Mouse (Mus musculus) forebrain, postnatal 0 days (tissue): ENCODE data around the gene Twsg1. TPM values are rescaled to one million over a fixed set of nuclear protein-coding genes. Genes with fewer than 3 reads are reported as not detected.
A peak's percentile ranks its signal among the peaks of the same experiment; 100 is the strongest.
"Not testable (repeated sequence)": the region's sequence is repeated elsewhere in the genome, so short reads cannot be mapped to it uniquely, and the experiment has no call there.

Experiments used
- ATAC-seq: fragments of 200-750 bp; cut with Nextera tagmentation; 2 replicates; pipeline ENCODE4 v1.8.0; 2017; ENCODE audit warnings: mild to moderate bottlenecking, moderate library complexity
- DNase-seq: peaks from one replicate; pipeline ENCODE4 v3.0.0-alpha.2; 2015
- H3K27ac ChIP-seq: fragments of 300-500 bp; sonication (generic); 2 replicates; pipeline ENCODE4 v1.5.1; 2014; ENCODE audit warnings: low read depth, mild to moderate bottlenecking, antibody characterized with exemption, low read length, moderate library complexity, mixed read lengths
- H3K27me3 ChIP-seq: fragments of 300-500 bp; sonication (generic); 2 replicates; pipeline ENCODE4 v1.6.1; 2014; ENCODE audit warnings: mild to moderate bottlenecking, low read length, mixed read lengths; ENCODE audit not compliant: insufficient read depth
- H3K36me3 ChIP-seq: fragments of 300-500 bp; sonication (generic); 2 replicates; pipeline ENCODE4 v1.6.1; 2014; ENCODE audit warnings: mild to moderate bottlenecking, moderate library complexity; ENCODE audit not compliant: insufficient read depth
- H3K4me1 ChIP-seq: fragments of 300-500 bp; sonication (generic); 2 replicates; pipeline ENCODE4 v1.6.1; 2014; ENCODE audit warnings: antibody characterized with exemption; ENCODE audit not compliant: insufficient read depth
- H3K4me2 ChIP-seq: fragments of 300-500 bp; sonication (generic); 2 replicates; pipeline ENCODE4 v1.6.1; 2014; ENCODE audit warnings: low read depth, mild to moderate bottlenecking, moderate library complexity
- H3K4me3 ChIP-seq: fragments of 300-500 bp; sonication (generic); 2 replicates; pipeline ENCODE4 v1.5.1; 2014; ENCODE audit warnings: low read depth, low read length, mixed read lengths
- H3K9ac ChIP-seq: fragments of 300-500 bp; sonication (generic); 2 replicates; pipeline ENCODE4 v1.6.1; 2014; ENCODE audit warnings: mild to moderate bottlenecking
- H3K9me3 ChIP-seq: fragments of 300-500 bp; sonication (generic); 2 replicates; pipeline ENCODE4 v1.6.1; 2016; ENCODE audit warnings: low read length
- CTCF ChIP-seq: sonication (generic); IDR thresholded peaks from 2 replicates; pipeline ENCODE4 v1.5.1; 2016; ENCODE audit warnings: antibody characterized with exemption, control low read depth, low read depth
- WGBS: fragments of 180-500 bp; shearing (Covaris S2); extraction: QIAGEN DNeasy Blood & Tissue Kit; methylation state at CpG from one replicate; pipeline ENCODE4 v1.1.7; 2014; 5-methylcytosine and 5-hydroxymethylcytosine counted together
- polyA plus RNA-seq: library from polyadenylated mRNA; unstranded; fragments of >200 nt; fragmentation: Nextera tagmentation; extraction: Ambion mirVana; gene quantifications from 2 replicates; pipeline ENCODE4 v1.2.1, GENCODE M21; 2015
- total RNA-seq: library from RNA; depleted of rRNA; stranded (reverse); fragments of >200 nt; gene quantifications from 2 replicates; pipeline ENCODE4 v1.2.3, GENCODE M21; 2014; rRNA removed

Twsg1 gene
- total RNA-seq (42.1 and 50.2 TPM in 2 replicates), polyA plus RNA-seq (38.1 and 46.1 TPM in 2 replicates)

- peak; percentile 65 for TF ChIP-seq CTCF
- 5% methylated on average over 84 of the region's 87 CpGs for WGBS
- peak; percentile 95 for ATAC-seq
Observed at GRCm38 (mm10) chr17:65950622-65951404, at the start of gene Twsg1. Gene Twsg1 (minus strand): TSS chr17:65951226.

GRCm38 (mm10) chr17:65988151-65988820 lies 37.3 kb upstream of the Twsg1 start:
- H3K4me2 ChIP-seq = no peak overlapping the region
- DNase-seq = no peak
- H3K9ac ChIP-seq = no peak overlapping the region
- no peak for TF ChIP-seq CTCF
- H3K9me3 ChIP-seq = no peaks in the 10 kb centered on the region
- no peak for ATAC-seq
- H3K27me3 ChIP-seq = no peaks in the 10 kb centered on the region
- no peak overlapping the region for H3K4me3 ChIP-seq
- 94% methylated on average over 3 of the region's 3 CpGs for WGBS
- peaks cover 21% of the 10 kb centered on the region for H3K36me3 ChIP-seq
- H3K27ac ChIP-seq = no peak overlapping the region
- no peaks in the 10 kb centered on the region for H3K4me1 ChIP-seq

More at GRCm38 (mm10) chr17:65950622-65951404, at the start of gene Twsg1:
- Histone ChIP-seq H3K36me3 (peaks cover 14% of the 10 kb centered on the region), H3K27ac (peak within 1 kb of the TSS; percentile 84), H3K4me3 (peak within 1 kb of the TSS; percentile 93), H3K27me3 (no peaks in the 10 kb centered on the region), H3K9me3 (no peaks in the 10 kb centered on the region), H3K9ac (peak within 1 kb of the TSS; percentile 98), H3K4me2 (peak within 1 kb of the TSS; percentile 51), H3K4me1 (no peaks in the 10 kb centered on the region)
- DNase-seq = peak; percentile 88

DNA sequence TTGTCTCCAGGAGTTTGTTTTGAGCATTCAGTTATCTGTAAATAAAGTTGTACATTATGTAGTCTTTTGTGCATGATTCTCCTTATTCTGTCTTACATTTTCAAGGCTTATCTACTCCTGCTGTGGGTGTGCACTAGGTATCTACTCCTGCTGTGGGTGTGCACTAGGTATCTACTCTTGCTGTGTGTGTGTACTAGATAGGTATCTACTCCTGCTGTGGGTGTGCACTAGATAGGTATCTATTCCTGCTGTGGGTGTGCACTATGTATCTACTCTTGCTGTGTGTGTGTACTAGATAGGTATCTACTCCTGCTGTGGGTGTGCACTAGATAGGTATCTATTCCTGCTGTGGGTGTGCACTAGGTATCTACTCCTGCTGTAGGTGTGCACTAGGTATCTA lies 25.7 kb upstream of the Twsg1 start:
- not testable (repeated sequence) for H3K9me3 ChIP-seq, H3K4me1 ChIP-seq, ATAC-seq, H3K4me3 ChIP-seq, H3K4me2 ChIP-seq, H3K9ac ChIP-seq, H3K27me3 ChIP-seq, DNase-seq, H3K27ac ChIP-seq
- H3K36me3 ChIP-seq = peaks cover 36% of the 10 kb centered on the region

DNA sequence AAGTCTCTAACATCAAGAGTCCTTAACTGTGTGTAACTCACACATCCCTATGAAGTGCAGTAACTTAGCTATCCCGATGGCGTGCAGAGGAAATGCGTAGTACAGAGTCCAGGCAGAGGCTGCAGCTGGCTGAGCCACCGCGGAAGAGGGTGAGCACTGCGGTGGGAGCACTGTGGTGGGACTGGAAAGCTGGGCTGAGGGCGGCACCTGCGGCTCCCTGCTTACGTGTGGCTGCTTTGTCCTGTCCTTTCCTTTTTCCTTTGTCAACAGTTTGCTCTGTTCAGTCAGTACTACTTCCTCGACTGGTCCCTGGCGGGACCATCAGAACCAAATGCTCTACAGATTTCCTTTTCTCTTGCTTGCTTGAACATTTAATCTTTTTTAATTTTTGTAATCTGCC lies 16.7 kb upstream of the Twsg1 start:
- 56% methylated on average over 11 of the region's 11 CpGs for WGBS
- Histone ChIP-seq H3K9ac (no peak overlapping the region), H3K4me1 (no peaks in the 10 kb centered on the region), H3K36me3 (peaks cover 11% of the 10 kb centered on the region), H3K4me3 (no peak overlapping the region), H3K27me3 (no peaks in the 10 kb centered on the region), H3K27ac (no peak overlapping the region), H3K4me2 (no peak overlapping the region), H3K9me3 (no peaks in the 10 kb centered on the region)
- TF ChIP-seq CTCF = no peak
- no peak for ATAC-seq
- DNase-seq = no peak

DNA sequence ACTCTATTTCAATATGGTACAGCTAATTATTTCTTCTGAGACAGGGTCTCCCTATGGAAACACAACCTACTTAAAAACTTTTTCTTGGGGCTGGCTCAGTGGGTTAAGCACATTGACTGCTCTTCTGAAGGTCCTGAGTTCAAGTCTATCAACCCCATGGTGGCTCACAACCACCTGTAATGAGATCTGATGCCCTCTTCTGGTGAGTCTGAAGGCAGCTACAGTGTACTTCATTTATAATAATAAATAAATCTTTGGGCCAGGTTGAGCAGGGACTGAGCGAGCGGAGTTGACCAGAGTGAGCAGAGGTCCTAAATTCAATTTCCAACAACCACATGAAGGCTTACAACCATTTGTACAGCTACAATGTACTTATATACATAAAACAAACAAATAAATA lies 11.2 kb upstream of the Twsg1 start:
- TF ChIP-seq CTCF = no peak
- Histone ChIP-seq H3K9ac (no peak overlapping the region), H3K4me2 (no peak overlapping the region), H3K9me3 (no peaks in the 10 kb centered on the region), H3K36me3 (peaks cover 4% of the 10 kb centered on the region; the same call in 1 of the 2 replicates), H3K4me1 (no peaks in the 10 kb centered on the region), H3K27ac (no peak overlapping the region), H3K4me3 (no peak overlapping the region), H3K27me3 (no peaks in the 10 kb centered on the region)
- no peak for ATAC-seq
- 94% methylated on average over 2 of the region's 2 CpGs for WGBS
- no peak for DNase-seq

DNA sequence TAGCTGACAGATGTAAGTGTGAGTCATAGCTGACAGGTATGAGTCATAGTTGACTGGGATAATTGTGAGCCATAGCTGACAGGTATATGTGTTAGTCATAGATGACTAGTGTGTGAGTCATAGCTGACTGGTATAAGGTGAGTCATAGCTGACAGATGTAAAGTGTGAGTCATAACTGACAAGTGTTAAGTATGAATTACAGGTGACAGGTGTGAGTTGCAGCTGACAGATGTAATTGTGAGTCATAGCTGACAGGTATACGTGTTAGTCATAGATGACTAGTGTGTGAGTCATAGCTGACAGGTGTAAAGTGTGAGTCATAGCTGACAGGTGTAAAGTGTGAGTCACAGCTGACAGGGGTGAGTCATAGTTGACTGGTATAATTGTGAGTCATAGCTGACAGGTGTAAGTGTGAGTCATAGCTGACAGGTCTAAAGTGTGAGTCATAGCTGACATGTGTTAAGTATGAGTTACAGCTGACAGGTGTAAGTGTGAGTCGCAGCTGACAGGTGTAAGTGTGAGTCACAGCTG lies 10.6 kb upstream of the Twsg1 start:
- no peaks in the 10 kb centered on the region for H3K9me3 ChIP-seq
- ATAC-seq = no peak; the same call in 1 of the 2 replicates
- H3K9ac ChIP-seq = no peak overlapping the region
- DNase-seq = peak; percentile 5
- peaks cover 4% of the 10 kb centered on the region; the same call in 1 of the 2 replicates for H3K36me3 ChIP-seq
- H3K4me3 ChIP-seq = no peak overlapping the region
- no peak overlapping the region for H3K4me2 ChIP-seq
- 90% methylated on average over 2 of the region's 2 CpGs for WGBS
- no peaks in the 10 kb centered on the region for H3K4me1 ChIP-seq
- H3K27me3 ChIP-seq = no peaks in the 10 kb centered on the region
- no peak overlapping the region for H3K27ac ChIP-seq
- no peak for TF ChIP-seq CTCF

DNA sequence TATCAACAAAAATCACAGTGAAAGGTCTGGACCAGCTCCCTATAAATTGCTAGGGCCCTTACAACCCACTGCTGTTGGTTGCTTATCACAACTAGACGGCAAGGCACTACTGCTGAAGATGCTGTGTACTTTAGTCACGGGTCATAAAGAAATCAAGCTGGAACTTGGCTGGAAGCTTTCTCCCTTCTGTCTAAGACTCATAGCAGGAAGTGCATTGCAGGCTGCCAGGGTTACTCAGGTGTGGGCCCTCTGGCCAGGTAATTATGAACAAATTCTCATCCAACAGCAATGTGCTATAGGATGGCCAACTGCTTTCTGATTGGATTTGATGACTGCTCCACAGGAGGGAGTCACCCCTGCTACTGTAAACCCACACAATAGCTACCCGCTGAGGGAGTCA lies 8.0 kb upstream of the Twsg1 start:
- Histone ChIP-seq H3K4me2 (no peak overlapping the region), H3K4me3 (no peak overlapping the region)
- WGBS = 79% methylated on average over 3 of the region's 3 CpGs

More for the DNA sequence above, 8.0 kb upstream of the Twsg1 start:
- Histone ChIP-seq H3K27me3 (no peaks in the 10 kb centered on the region), H3K9ac (no peak overlapping the region), H3K4me1 (no peaks in the 10 kb centered on the region), H3K9me3 (no peaks in the 10 kb centered on the region), H3K36me3 (peaks cover 3% of the 10 kb centered on the region; the same call in 1 of the 2 replicates), H3K27ac (no peak overlapping the region)
- no peak for DNase-seq
- no peak for ATAC-seq
- no peak for TF ChIP-seq CTCF
